Mouse (Mus musculus) bone marrow macrophage, adult 2 months (primary cell): ENCODE measurements around the gene Pde11a.

Experiments used
- CTCF ChIP-seq: IDR thresholded peaks from 2 replicates; pipeline ENCODE4 v1.5.1; 2012; ENCODE audit warnings: low read depth, mild to moderate bottlenecking, low read length, moderate library complexity
- POLR2A ChIP-seq: IDR thresholded peaks from 2 replicates; pipeline ENCODE4 v1.6.1; 2012; ENCODE audit warnings: mild to moderate bottlenecking, low read depth, low read length, borderline replicate concordance

GRCm38 (mm10) chr2:76095861-76096260, 242.7 kb downstream of the Pde11a start:
- TF ChIP-seq CTCF: no peak
- no peak for TF ChIP-seq POLR2A
